In genomic region chr2:59532999-59533398, GRCm38 (mm10) we compare ENCODE assay signal across 36 mouse cellular contexts. TPM values are rescaled to one million over a fixed set of nuclear protein-coding genes. Genes with fewer than 3 reads are reported as not detected.
"Had no signal": no experiment of that assay in that cellular context is flagged by ENCODE, and none has a peak within 500 bp of the region (broad histone marks: within the 10 kb centered on the region; RNA-seq: fewer than 3 reads in every experiment).

No protein-coding gene starts in this region.

- H3K4me1 ChIP-seq: liver, embryonic 15.5 days had no signal

- DNase-seq: liver; liver, embryonic 13.5 days; liver, postnatal 0 days; lung, adult 18-20 months; lung, adult 2 months; lung, embryonic 14.5 days; lung, postnatal 10 days; lung, postnatal 14 days; lung, postnatal 36 days; lung, postnatal 4 days had no signal

- H3K9ac ChIP-seq: limb, embryonic 12.5 days; limb, embryonic 13.5 days; limb, embryonic 15.5 days; liver, embryonic 12.5 days; liver, embryonic 13.5 days; liver, embryonic 14.5 days; liver, embryonic 15.5 days; liver, postnatal 0 days; lung, embryonic 14.5 days; lung, embryonic 15.5 days; midbrain, embryonic 12.5 days; midbrain, embryonic 13.5 days; midbrain, embryonic 15.5 days; neural tube, embryonic 12.5 days had no signal

- ATAC-seq: liver, embryonic 12.5 days; liver, postnatal 0 days; lung, postnatal 0 days; midbrain, embryonic 13.5 days; midbrain, embryonic 15.5 days; midbrain, embryonic 16.5 days had no signal

- H3K4me3 ChIP-seq: limb, embryonic 10.5 days; limb, embryonic 12.5 days; limb, embryonic 13.5 days; limb, embryonic 15.5 days; liver, embryonic 12.5 days; liver, embryonic 13.5 days; liver, embryonic 15.5 days; lung, embryonic 15.5 days; megakaryocyte, embryonic 14.5 days; midbrain, embryonic 10.5 days; midbrain, embryonic 12.5 days; midbrain, embryonic 13.5 days; midbrain, embryonic 15.5 days; myocyte; neural tube, embryonic 12.5 days had no signal

- H3K9me3 ChIP-seq: limb, embryonic 10.5 days; limb, embryonic 12.5 days; limb, embryonic 13.5 days; limb, embryonic 15.5 days; liver, embryonic 12.5 days; liver, embryonic 13.5 days; liver, embryonic 15.5 days; lung, embryonic 15.5 days; megakaryocyte, embryonic 14.5 days; midbrain, embryonic 10.5 days; midbrain, embryonic 12.5 days; midbrain, embryonic 13.5 days; midbrain, embryonic 15.5 days; neural tube, embryonic 12.5 days had no signal

- H3K27me3 ChIP-seq: limb, embryonic 12.5 days; limb, embryonic 13.5 days; limb, embryonic 15.5 days; liver, embryonic 12.5 days; liver, embryonic 13.5 days; liver, embryonic 15.5 days; lung, embryonic 15.5 days; midbrain, embryonic 12.5 days; midbrain, embryonic 13.5 days; midbrain, embryonic 15.5 days; neural tube, embryonic 12.5 days had no signal

- H3K36me3 ChIP-seq: limb, embryonic 10.5 days; limb, embryonic 12.5 days; limb, embryonic 13.5 days; limb, embryonic 15.5 days; liver, embryonic 12.5 days; liver, embryonic 13.5 days; liver, embryonic 15.5 days; lung, embryonic 15.5 days; midbrain, embryonic 10.5 days; midbrain, embryonic 12.5 days; midbrain, embryonic 13.5 days; midbrain, embryonic 15.5 days; neural tube, embryonic 12.5 days had no signal

- H3K4me2 ChIP-seq: limb, embryonic 12.5 days; limb, embryonic 13.5 days; limb, embryonic 15.5 days; liver, embryonic 11.5 days; liver, embryonic 12.5 days; liver, embryonic 13.5 days; liver, embryonic 15.5 days; lung, embryonic 14.5 days; lung, embryonic 15.5 days; midbrain, embryonic 12.5 days; midbrain, embryonic 13.5 days; midbrain, embryonic 15.5 days; neural tube, embryonic 12.5 days had no signal

- H3K27ac ChIP-seq: limb, embryonic 12.5 days; limb, embryonic 13.5 days; limb, embryonic 15.5 days; liver, embryonic 12.5 days; liver, embryonic 13.5 days; liver, embryonic 14.5 days; liver, embryonic 15.5 days; lung, embryonic 15.5 days; macrophage; midbrain, embryonic 10.5 days; midbrain, embryonic 12.5 days; midbrain, embryonic 13.5 days; midbrain, embryonic 15.5 days; neural tube, embryonic 12.5 days had no signal

RNA-seq across cellular contexts. Expression of gene Dapl1, which starts 48.5 kb away (rescaled TPM):
- total RNA-seq: liver, adult 2 months; megakaryocyte progenitor cell, adult 5-6 weeks; megakaryocyte-erythroid progenitor cell, adult 5-6 weeks; midbrain, postnatal 0 days; monocyte, adult 5-6 weeks had no signal
- polyA plus RNA-seq: liver, adult 2 months; liver, embryonic 12.5 days; liver, embryonic 14.5 days; liver, embryonic 15.5 days; liver, embryonic 16.5 days; liver, postnatal 0 days; macrophage; myocyte; neural tube, embryonic 11.5 days; neural tube, embryonic 12.5 days had no signal
